Mouse (Mus musculus) lung, embryonic 16.5 days (tissue): ENCODE measurements around the gene Ip6k3. TPM values are rescaled to one million over a fixed set of nuclear protein-coding genes. Genes with fewer than 3 reads are reported as not detected.

ENCODE experiments used
- ATAC-seq: fragments of 200-750 bp; cut with Nextera tagmentation; 2 replicates; pipeline ENCODE4 v1.8.0; 2017; ENCODE audit warnings: low read depth, mild to moderate bottlenecking, moderate library complexity
- H3K27ac ChIP-seq: fragments of 300-500 bp; sonication (generic); 2 replicates; pipeline ENCODE4 v1.5.1; 2014; ENCODE audit warnings: mild to moderate bottlenecking, control low read depth, low read length
- H3K27me3 ChIP-seq: fragments of 300-500 bp; sonication (generic); 2 replicates; pipeline ENCODE4 v1.6.1; 2014; ENCODE audit warnings: low read depth, low read length, mixed read lengths; ENCODE audit not compliant: control insufficient read depth, insufficient read depth
- H3K36me3 ChIP-seq: fragments of 300-500 bp; sonication (generic); 2 replicates; pipeline ENCODE4 v1.6.1; 2014; ENCODE audit warnings: low read length; ENCODE audit not compliant: control insufficient read depth, insufficient read depth
- H3K4me1 ChIP-seq: fragments of 300-500 bp; sonication (generic); replicated peaks from 2 replicates; pipeline ENCODE4 v1.6.1; 2014; ENCODE audit warnings: low read length, mixed read lengths; ENCODE audit not compliant: control insufficient read depth, insufficient read depth
- H3K4me2 ChIP-seq: fragments of 300-500 bp; sonication (generic); 2 replicates; pipeline ENCODE4 v1.6.1; 2014; ENCODE audit warnings: low read depth, low read length, control low read depth
- H3K4me3 ChIP-seq: fragments of 300-500 bp; sonication (generic); 2 replicates; pipeline ENCODE4 v1.5.1; 2014; ENCODE audit warnings: mild to moderate bottlenecking, low read length, control low read depth
- H3K9ac ChIP-seq: fragments of 300-500 bp; sonication (generic); 2 replicates; pipeline ENCODE4 v1.6.1; 2014; ENCODE audit warnings: low read length, control low read depth
- H3K9me3 ChIP-seq: fragments of 300-500 bp; sonication (generic); 2 replicates; pipeline ENCODE4 v1.6.1; 2016; ENCODE audit warnings: low read length; ENCODE audit not compliant: control insufficient read depth
- WGBS: fragments of 180-500 bp; shearing (Covaris S2); extraction: QIAGEN DNeasy Blood & Tissue Kit; methylation state at CpG from one replicate; pipeline ENCODE4 v1.1.7; 2014; 5-methylcytosine and 5-hydroxymethylcytosine counted together
- polyA plus RNA-seq: library from polyadenylated mRNA; unstranded; fragments of >200 nt; fragmentation: Nextera tagmentation; extraction: Ambion mirVana; gene quantifications from 2 replicates; pipeline ENCODE4 v1.2.1, GENCODE M21; 2015

The Ip6k3 gene
- polyA plus RNA-seq, 1 experiment from 2014 or later = 0.16 TPM

GRCm38 (mm10) chr17:27133551-27134141 lies 33.9 kb downstream of the Ip6k3 start, which contains the start of gene Uqcc2:
Uqcc2 (minus strand) TSS chr17:27133916.
- Histone ChIP-seq H3K4me2 (peak within 1 kb of the TSS; percentile 66), H3K36me3 (no peaks in the 10 kb centered on the region), H3K27me3 (no peaks in the 10 kb centered on the region; the same call in 1 of the 2 replicates), H3K4me1 (peaks cover 10% of the 10 kb centered on the region), H3K9me3 (no peaks in the 10 kb centered on the region), H3K4me3 (peak within 1 kb of the TSS; percentile 82), H3K9ac (peak within 1 kb of the TSS; percentile 69), H3K27ac (no peak within 1 kb of the TSS; the same call in 1 of the 2 replicates)
- under 1% methylated on average over 44 of the region's 46 CpGs for WGBS
- peak; percentile 98 for ATAC-seq

DNA sequence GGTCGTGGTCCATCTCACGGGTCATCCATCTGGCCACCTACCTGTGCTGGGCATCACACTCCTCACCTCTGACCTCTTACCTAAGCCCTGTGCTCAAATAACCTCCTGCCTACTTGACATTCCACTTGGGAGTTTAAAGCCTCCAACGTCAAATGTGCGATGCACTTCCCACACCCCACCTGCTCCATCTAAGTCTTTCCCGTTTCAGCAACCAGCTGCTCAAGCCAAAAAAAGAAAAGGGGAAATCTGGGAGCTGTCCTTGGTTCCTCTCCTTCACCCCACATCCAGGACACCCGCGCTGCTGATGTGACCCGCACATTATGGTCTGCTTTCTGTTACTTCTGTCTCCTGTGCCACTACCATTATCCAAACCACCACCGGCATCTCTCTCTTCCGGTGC lies 35.4 kb downstream of the Ip6k3 start:
- H3K4me1 ChIP-seq = peaks cover 10% of the 10 kb centered on the region
- ATAC-seq = no peak
- no peaks in the 10 kb centered on the region for H3K36me3 ChIP-seq
- no peak overlapping the region for H3K4me3 ChIP-seq
- H3K4me2 ChIP-seq = no peak overlapping the region
- no peak overlapping the region for H3K27ac ChIP-seq
- no peak overlapping the region for H3K9ac ChIP-seq
- WGBS = 82% methylated on average over 10 of the region's 10 CpGs
- H3K27me3 ChIP-seq = no peaks in the 10 kb centered on the region; the same call in 1 of the 2 replicates
- no peaks in the 10 kb centered on the region for H3K9me3 ChIP-seq

DNA sequence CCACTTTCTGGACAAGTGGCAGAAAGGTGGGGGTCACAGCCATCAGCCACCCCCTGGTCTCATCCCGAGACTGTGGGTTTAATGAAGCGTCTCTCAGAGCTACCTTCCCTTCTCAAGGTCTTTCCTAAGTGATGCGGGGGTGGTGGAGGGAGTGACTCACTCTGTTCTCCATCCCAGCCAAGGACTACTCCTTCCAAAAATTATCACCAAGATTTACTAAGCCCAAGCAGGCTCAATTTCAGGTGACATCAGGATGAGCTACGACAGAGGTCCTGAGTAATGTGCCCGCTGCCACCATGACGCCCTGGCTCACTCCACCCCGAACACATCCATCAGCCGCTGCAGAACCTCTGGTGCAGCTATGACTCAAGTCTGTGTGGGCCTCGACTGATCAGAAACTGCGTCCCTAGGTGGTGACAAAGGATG lies 36.3 kb downstream of the Ip6k3 start:
- Histone ChIP-seq H3K4me3 (no peak overlapping the region), H3K27ac (no peak overlapping the region), H3K4me1 (peaks cover 10% of the 10 kb centered on the region), H3K9me3 (no peaks in the 10 kb centered on the region), H3K4me2 (no peak overlapping the region), H3K36me3 (no peaks in the 10 kb centered on the region), H3K27me3 (no peaks in the 10 kb centered on the region; the same call in 1 of the 2 replicates), H3K9ac (no peak overlapping the region)
- 81% methylated on average over 10 of the region's 10 CpGs for WGBS
- no peak for ATAC-seq

- Histone ChIP-seq H3K27ac (no peak overlapping the region), H3K9ac (no peak overlapping the region), H3K27me3 (no peaks in the 10 kb centered on the region; the same call in 1 of the 2 replicates), H3K36me3 (no peaks in the 10 kb centered on the region), H3K4me1 (peaks cover 11% of the 10 kb centered on the region), H3K9me3 (no peaks in the 10 kb centered on the region), H3K4me2 (no peak overlapping the region), H3K4me3 (no peak overlapping the region)
- 48% methylated on average over 9 of the region's 9 CpGs for WGBS
- ATAC-seq = no peak
Measured at GRCm38 (mm10) chr17:27130246-27130645, 37.3 kb downstream of the Ip6k3 start.

- Histone ChIP-seq H3K4me2 (no peak overlapping the region), H3K9me3 (no peaks in the 10 kb centered on the region), H3K36me3 (no peaks in the 10 kb centered on the region), H3K4me3 (no peak overlapping the region), H3K9ac (no peak overlapping the region; the same call in 1 of the 2 replicates), H3K4me1 (peaks cover 12% of the 10 kb centered on the region), H3K27ac (no peak overlapping the region), H3K27me3 (no peaks in the 10 kb centered on the region; the same call in 1 of the 2 replicates)
- 58% methylated on average over 7 of the region's 7 CpGs for WGBS
- no peak for ATAC-seq
Measured at GRCm38 (mm10) chr17:27129819-27130218, 37.8 kb downstream of the Ip6k3 start.

DNA sequence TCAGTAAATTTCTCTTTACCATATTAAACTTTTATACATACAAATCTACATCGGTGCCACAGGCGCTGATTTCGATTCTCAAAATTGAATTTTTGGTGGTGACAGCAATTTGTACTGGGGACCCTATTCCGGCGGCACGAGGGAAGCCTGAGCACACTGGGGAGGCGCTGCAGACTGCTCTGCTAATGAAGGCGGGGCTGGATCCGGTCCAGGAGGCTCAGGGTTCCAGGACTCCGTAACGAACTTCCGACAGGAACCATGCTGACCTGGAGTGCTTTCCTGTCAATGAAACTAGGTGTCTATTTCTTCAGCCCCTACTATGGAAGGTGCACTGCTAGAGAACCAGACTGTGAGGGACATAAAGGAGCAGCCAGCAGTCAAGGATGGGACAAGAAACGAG lies 38.3 kb downstream of the Ip6k3 start:
- Histone ChIP-seq H3K9ac (no peak overlapping the region; the same call in 1 of the 2 replicates), H3K4me2 (no peak overlapping the region), H3K4me3 (no peak overlapping the region), H3K4me1 (peaks cover 12% of the 10 kb centered on the region), H3K27ac (no peak overlapping the region), H3K36me3 (no peaks in the 10 kb centered on the region), H3K27me3 (no peaks in the 10 kb centered on the region), H3K9me3 (no peaks in the 10 kb centered on the region)
- ATAC-seq = no peak
- 68% methylated on average over 13 of the region's 13 CpGs for WGBS

DNA sequence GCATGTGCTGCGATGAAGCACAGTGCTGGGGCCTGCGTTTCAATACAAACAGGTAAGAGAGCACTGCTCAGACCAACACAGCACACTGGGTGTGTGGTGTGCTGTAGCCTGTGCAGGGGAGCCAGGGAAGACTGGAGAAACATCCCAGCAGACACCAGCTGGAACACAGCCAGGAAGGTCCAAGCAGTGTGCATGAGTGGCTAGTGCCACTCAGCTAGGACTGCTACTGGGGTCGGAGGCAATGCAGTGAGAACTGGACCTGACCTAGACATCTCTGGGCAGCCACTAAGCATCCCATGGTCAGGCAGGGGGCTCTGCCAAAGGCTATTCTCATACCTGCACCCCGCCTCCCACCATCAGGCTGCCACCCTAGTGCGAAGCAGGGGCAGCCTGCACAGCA lies 39.4 kb downstream of the Ip6k3 start:
- Histone ChIP-seq H3K4me1 (peaks cover 9% of the 10 kb centered on the region), H3K9me3 (no peaks in the 10 kb centered on the region), H3K4me2 (no peak overlapping the region), H3K36me3 (peaks cover 2% of the 10 kb centered on the region), H3K27me3 (no peaks in the 10 kb centered on the region), H3K4me3 (no peak overlapping the region), H3K9ac (no peak overlapping the region), H3K27ac (no peak overlapping the region)
- WGBS = 90% methylated on average over 5 of the region's 5 CpGs
- no peak for ATAC-seq

DNA sequence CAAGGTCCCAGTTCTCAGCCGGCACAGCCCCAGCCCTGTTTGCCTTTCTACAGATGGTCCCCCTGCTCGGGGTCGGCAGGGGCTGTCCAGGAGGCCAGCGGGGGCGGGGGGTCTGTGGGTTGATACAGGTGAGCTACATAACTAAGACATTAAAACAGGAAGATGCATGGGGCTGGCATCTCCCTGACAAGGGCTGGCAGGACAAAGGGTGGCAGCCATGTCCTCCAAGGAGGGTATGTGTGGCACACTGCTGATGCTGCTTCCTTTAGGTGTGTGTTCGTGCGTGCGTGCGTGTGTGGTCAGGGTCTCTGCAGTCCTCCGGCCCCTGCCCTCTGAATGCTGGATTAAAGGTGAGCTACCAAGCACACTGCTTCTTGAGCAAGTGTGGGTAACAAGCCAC lies 40.6 kb downstream of the Ip6k3 start:
- ATAC-seq = no peak
- Histone ChIP-seq H3K9ac (no peak overlapping the region), H3K27me3 (no peaks in the 10 kb centered on the region), H3K4me1 (peaks cover 8% of the 10 kb centered on the region), H3K27ac (no peak overlapping the region), H3K9me3 (no peaks in the 10 kb centered on the region), H3K4me3 (no peak overlapping the region), H3K4me2 (no peak overlapping the region), H3K36me3 (peaks cover 9% of the 10 kb centered on the region)
- 69% methylated on average over 10 of the region's 10 CpGs for WGBS

- H3K9ac ChIP-seq = no peak overlapping the region
- WGBS = 86% methylated on average over 11 of the region's 11 CpGs
Measured at GRCm38 (mm10) chr17:27125669-27126202, 41.9 kb downstream of the Ip6k3 start.

More at GRCm38 (mm10) chr17:27125669-27126202, 41.9 kb downstream of the Ip6k3 start:
- H3K27ac ChIP-seq = no peak overlapping the region
- H3K4me2 ChIP-seq = no peak overlapping the region
- H3K36me3 ChIP-seq = peaks cover 13% of the 10 kb centered on the region
- no peak for ATAC-seq
- no peaks in the 10 kb centered on the region for H3K9me3 ChIP-seq
- no peak overlapping the region for H3K4me3 ChIP-seq
- no peaks in the 10 kb centered on the region for H3K27me3 ChIP-seq
- H3K4me1 ChIP-seq = peaks cover 8% of the 10 kb centered on the region
